Mouse (Mus musculus): ENCODE data around the gene Btnl6. TPM values are rescaled to one million over a fixed set of nuclear protein-coding genes. Genes with fewer than 3 reads are reported as not detected.
"Not testable (repeated sequence)": the region's sequence is repeated elsewhere in the genome, so short reads cannot be mapped to it uniquely, and the experiment has no call there.

Gene Btnl6
- total RNA-seq, 4 experiments from 2014 or later: not detected

DNA sequence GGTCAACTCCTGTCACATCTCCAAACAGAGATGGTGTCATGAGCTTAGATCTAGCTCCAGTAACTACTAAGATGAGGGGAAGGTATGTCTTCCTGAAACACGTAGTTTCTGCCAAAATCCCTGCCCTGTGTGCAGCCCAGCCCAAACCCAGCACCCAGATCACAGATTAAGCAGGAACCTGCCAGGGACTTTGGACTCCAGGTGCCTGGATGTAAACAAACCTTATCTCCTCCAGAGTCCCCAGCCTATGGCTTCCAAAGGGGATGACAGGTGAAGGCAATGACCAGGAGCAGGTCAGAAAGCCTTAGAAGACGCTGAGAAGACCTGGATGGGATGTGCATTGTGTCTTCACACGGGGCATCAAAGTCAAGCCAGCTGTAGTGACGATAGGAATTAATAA lies 19.4 kb downstream of the Btnl6 start:
- DNase-seq (ENCODE audit: low spot score): not testable (repeated sequence)

DNA sequence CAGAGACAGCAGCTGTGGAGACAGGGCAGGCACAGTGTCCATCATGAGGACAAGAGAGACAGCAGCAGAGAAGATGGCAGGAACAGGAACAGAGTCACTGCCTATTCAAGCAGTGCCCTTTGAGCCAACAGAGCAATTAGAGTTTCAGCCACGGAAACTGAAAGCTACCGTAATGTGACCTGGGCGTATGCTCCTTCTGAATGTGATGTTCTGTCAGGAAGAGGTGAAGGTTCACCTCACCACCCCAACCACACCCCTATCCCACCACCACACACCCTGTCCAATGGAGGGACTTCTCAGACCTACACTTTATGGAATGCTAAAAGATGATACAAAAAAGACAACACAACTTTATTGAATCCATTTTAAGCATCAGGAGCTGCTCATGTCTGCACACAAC lies 19.8 kb downstream of the Btnl6 start:
- not testable (repeated sequence) for DNase-seq (ENCODE audit: low spot score)

DNA sequence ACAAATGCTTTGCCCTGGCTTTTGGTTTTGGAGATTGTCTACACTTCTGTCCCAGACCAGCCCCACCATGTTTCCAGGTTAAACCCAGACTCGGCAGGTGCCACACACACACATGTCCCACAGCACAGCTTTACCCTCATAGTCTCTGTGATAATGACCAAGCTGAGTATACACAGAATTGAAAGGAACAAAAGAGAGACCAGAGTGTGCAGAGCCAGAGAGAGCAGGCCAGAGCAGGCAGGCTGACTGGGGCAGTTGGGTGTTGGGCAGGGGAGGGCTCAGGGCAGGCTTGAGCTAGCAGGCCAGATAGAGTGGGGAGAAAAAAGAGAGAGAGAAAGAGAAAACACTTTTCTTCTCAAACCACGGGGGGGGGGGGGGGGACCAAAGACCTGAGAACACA lies 20.6 kb downstream of the Btnl6 start:
- no peak for DNase-seq (ENCODE audit: low spot score)

GRCm38 (mm10) chr17:34495156-34495555 lies 22.0 kb downstream of the Btnl6 start:
- not testable (repeated sequence) for DNase-seq (ENCODE audit: low spot score)

DNA sequence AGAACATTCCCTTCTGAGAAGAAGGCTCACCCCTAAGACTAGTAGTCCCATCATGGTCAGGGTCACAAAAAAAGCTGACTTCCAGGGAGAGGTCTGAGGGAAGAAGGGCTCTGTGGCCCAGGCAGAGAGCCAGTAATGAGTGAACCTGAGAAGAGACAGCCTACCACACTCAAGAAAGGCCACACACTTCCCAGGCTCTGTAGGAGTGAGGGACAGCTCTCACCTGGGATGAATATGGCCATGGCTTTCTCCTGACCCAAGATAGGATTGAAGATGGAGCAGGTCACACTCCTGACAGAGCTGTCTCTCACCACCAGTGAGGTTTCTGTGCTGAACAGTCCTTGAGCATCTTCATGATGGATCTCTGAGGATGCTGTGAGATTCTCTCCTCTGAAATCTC lies 24.4 kb downstream of the Btnl6 start:
- no peak for DNase-seq (ENCODE audit: low spot score)

GRCm38 (mm10) chr17:34477238-34478013 lies 39.7 kb downstream of the Btnl6 start, which contains the start of gene Btnl4:
Btnl4 (minus strand) TSS chr17:34477318.
- DNase-seq (ENCODE audit: low spot score): not testable (repeated sequence)

GRCm38 (mm10) chr17:34476427-34476826 lies 40.7 kb downstream of the Btnl6 start:
- DNase-seq (ENCODE audit: low spot score): no peak

DNA sequence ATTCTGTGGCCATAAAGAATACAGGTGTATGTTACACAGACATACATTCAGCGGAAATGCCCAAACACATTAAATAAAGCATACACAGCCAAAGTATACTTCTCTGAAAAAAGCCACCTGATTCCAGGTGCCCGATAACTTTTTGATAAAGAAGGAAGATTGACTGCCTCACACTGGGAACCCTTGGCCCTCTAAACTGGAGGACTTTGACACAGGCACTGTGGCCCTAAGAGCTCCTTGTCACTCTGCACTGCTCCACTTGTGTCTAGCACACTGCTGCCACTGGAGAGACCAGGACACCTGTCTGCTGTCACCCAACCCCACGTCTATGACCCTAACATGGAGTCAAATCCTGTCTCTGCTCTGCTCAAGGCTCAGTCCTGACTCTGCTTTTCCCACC lies 42.1 kb downstream of the Btnl6 start:
- no peak for DNase-seq (ENCODE audit: low spot score)

DNA sequence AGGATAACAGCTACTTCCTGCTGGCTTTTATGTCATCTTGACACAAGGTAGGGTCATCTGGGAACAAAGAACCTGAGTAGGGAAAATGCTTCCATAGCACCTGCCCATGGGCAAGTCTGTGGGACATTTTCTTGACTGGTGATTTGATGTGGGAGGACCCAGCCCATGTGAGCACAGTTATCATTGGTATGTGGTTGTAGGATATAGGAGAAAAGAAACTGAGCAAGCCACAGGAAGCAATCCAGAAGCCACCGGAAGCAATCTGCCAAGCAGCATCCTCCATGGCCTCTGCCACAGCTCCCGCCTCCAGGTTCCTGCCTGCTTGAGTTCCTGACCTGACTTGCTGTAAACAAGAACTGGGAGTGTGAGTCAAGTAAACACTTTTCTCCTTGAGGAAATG lies 46.7 kb downstream of the Btnl6 start:
- no peak for DNase-seq (ENCODE audit: low spot score)

DNA sequence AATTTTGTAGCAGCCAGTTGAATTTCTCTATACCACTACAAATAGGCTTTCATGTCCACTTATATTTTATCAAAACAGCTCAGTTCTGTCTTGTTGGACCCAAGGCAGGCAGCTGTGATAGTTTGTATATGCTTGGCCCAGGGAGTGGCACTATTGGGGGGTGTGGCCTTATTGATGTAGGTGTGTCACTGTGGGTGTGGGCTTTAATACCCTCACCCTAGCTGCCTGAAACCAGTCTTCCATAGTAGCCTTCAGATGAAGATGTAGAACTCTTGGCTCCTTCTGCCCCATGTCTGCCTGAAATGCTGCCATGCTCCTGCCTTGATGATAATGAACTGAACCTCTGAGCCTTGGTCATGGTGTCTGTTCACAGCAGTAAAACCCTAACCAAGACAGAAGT lies 51.2 kb downstream of the Btnl6 start:
- not testable (repeated sequence) for DNase-seq (ENCODE audit: low spot score)

DNA sequence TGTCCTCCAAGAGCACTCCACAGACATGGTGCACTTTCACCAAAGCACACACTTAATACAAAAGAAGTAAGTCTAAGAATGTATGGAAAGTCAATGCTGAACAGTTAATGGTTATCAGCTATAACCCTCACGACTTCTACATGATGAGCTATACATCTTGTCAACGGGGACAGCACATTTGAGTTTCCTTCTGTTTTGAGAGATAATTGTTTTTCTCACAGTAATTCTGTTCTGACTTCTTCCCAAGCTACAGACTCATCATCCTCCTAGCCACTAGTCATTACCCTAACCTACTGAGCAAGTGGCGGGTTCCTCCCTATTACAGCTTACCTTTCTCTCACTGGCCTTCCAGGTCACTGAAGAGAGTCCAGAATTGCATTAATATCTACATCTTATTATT lies 57.9 kb downstream of the Btnl6 start:
- no peak for DNase-seq (ENCODE audit: low spot score)

Other genes starting within 250 kb of the Btnl6 start
- 10 to 100 TPM; 15.7 to 28.3 (median 26.7) TPM for gene H2-Aa, start 229.5 kb downstream of the Btnl6 start, total RNA-seq (2022)
- gene H2-Eb1, start 211.5 kb downstream of the Btnl6 start, total RNA-seq (2022): 10 to 100 TPM; 15.1 to 32.1 (median 26.2) TPM
- not detected for gene H2-Eb2, start 191.7 kb downstream of the Btnl6 start, total RNA-seq (2022)
- under 1 TPM; 0.16 to 0.68 (median 0.49) TPM for gene Btnl2, start 162.5 kb downstream of the Btnl6 start, total RNA-seq (2022)
- gene Btnl1, start 140.2 kb downstream of the Btnl6 start, total RNA-seq (2022): not detected
- gene BC051142, start 118.5 kb downstream of the Btnl6 start, total RNA-seq (2022): under 1 TPM in 2 of 4 experiments, not detected in 2; 0.34 to 0.79 TPM
- not detected for gene Btnl4, start 40.0 kb downstream of the Btnl6 start, total RNA-seq (2022)
- 10 to 100 TPM; 25.7 to 32.7 (median 28.6) TPM for gene Notch4, start 46.9 kb upstream of the Btnl6 start, total RNA-seq (2022)
- gene Gpsm3, start 72.5 kb upstream of the Btnl6 start, total RNA-seq (2022): 1 to 10 TPM; 2.0 to 4.5 (median 3.1) TPM
- 10 to 100 TPM; 16.0 to 20.6 (median 17.6) TPM for gene Pbx2, start 73.9 kb upstream of the Btnl6 start, total RNA-seq (2022)
- gene Ager, start 80.5 kb upstream of the Btnl6 start, total RNA-seq (2022): under 1 TPM in 2 of 4 experiments, not detected in 2; 0.14 to 0.16 TPM
- gene Rnf5, start 86.3 kb upstream of the Btnl6 start, total RNA-seq (2022): 10 to 100 TPM; 37.4 to 42.5 (median 39.1) TPM
- gene Agpat1, start 86.9 kb upstream of the Btnl6 start, total RNA-seq (2022): 10 to 100 TPM; 66.5 to 78.4 (median 73.4) TPM
- 1 to 10 TPM in 3 of 4 experiments, under 1 TPM in 1; 0.94 to 1.3 (median 1.0) TPM for gene Egfl8, start 98.6 kb upstream of the Btnl6 start, total RNA-seq (2022)
- gene Ppt2, start 111.2 kb upstream of the Btnl6 start, total RNA-seq (2022): 10 to 100 TPM; 48.1 to 68.8 (median 59.5) TPM
- 1 to 10 TPM in 3 of 4 experiments, under 1 TPM in 1; 0.92 to 1.4 (median 1.1) TPM for gene Prrt1, start 112.2 kb upstream of the Btnl6 start, total RNA-seq (2022)
- 1 to 10 TPM; 6.9 to 9.7 (median 8.6) TPM for gene Fkbpl, start 127.4 kb upstream of the Btnl6 start, total RNA-seq (2022)
- gene Atf6b, start 129.8 kb upstream of the Btnl6 start, total RNA-seq (2022): 10 to 100 TPM; 14.4 to 19.9 (median 16.0) TPM
- gene Tnxb, start 153.2 kb upstream of the Btnl6 start, total RNA-seq (2022): 10 to 100 TPM; 22.4 to 34.3 (median 32.2) TPM
- gene C4b, start 226.5 kb upstream of the Btnl6 start, total RNA-seq (2022): 10 to 100 TPM; 14.3 to 71.5 (median 21.2) TPM